Mouse (Mus musculus) embryonic facial prominence, embryonic 15.5 days (tissue): ENCODE data around the gene Zfand2a. TPM values are rescaled to one million over a fixed set of nuclear protein-coding genes. Genes with fewer than 3 reads are reported as not detected.

Experiments used
- ATAC-seq: fragments of 200-750 bp; cut with Nextera tagmentation; 2 replicates; pipeline ENCODE4 v1.8.0; 2017; ENCODE audit warnings: low read depth, moderate TSS enrichment; ENCODE audit not compliant: insufficient number of reproducible peaks, low FRiP score, low TSS enrichment
- H3K27ac ChIP-seq: fragments of 300-500 bp; sonication (generic); replicated peaks from 2 replicates; pipeline ENCODE4 v1.5.1; 2015; ENCODE audit warnings: mild to moderate bottlenecking, inconsistent platforms
- H3K27me3 ChIP-seq: fragments of 300-500 bp; sonication (generic); 2 replicates; pipeline ENCODE4 v1.6.1; 2015; ENCODE audit warnings: inconsistent platforms
- H3K36me3 ChIP-seq: fragments of 300-500 bp; sonication (generic); 2 replicates; pipeline ENCODE4 v1.6.1; 2015; ENCODE audit warnings: mild to moderate bottlenecking, inconsistent platforms
- H3K4me1 ChIP-seq: fragments of 300-500 bp; sonication (generic); 2 replicates; pipeline ENCODE4 v1.6.1; 2015; ENCODE audit warnings: inconsistent platforms
- H3K4me2 ChIP-seq: fragments of 300-500 bp; sonication (generic); replicated peaks from 2 replicates; pipeline ENCODE4 v1.6.1; 2015; ENCODE audit warnings: mild to moderate bottlenecking, inconsistent platforms
- H3K4me3 ChIP-seq: fragments of 300-500 bp; sonication (generic); replicated peaks from 2 replicates; pipeline ENCODE4 v1.5.1; 2015; ENCODE audit warnings: mild to moderate bottlenecking, inconsistent platforms
- H3K9ac ChIP-seq: fragments of 300-500 bp; sonication (generic); 2 replicates; pipeline ENCODE4 v1.6.1; 2015; ENCODE audit warnings: inconsistent platforms
- H3K9me3 ChIP-seq: fragments of 300-500 bp; sonication (generic); replicated peaks from 2 replicates; pipeline ENCODE4 v1.6.1; 2016; ENCODE audit warnings: inconsistent platforms
- WGBS: fragments of 180-500 bp; shearing (Covaris S2); methylation state at CpG from one replicate; pipeline ENCODE4 v1.1.7; 2015; 5-methylcytosine and 5-hydroxymethylcytosine counted together
- polyA plus RNA-seq: library from polyadenylated mRNA; unstranded; fragments of >200 nt; fragmentation: Nextera tagmentation; extraction: Ambion mirVana; gene quantifications from 2 replicates; pipeline ENCODE4 v1.2.1, GENCODE M21; 2015

The Zfand2a gene
- polyA plus RNA-seq, 1 experiment from 2014 or later: 14.6 TPM

DNA sequence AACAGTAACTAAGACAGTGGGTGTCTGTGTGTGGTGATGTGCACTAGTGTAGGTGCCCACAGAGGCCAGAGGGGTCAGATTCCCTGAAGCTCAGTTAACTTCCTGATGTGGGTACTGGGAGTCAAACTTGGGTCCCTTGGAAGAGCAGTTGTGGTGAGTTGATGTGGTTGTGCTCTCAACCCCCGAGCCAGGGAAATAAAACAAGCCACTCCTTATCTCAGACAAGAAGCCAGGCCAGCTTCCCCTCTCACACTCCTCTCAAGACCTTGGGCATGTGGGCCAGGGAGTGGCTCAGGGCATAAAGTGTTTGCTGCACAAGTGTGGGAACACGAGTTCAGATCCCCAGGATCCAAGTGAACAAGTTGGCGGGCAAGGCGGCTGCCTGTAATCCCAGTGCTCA, 17.5 kb downstream of the Zfand2a start:
- H3K4me3 ChIP-seq: no peak overlapping the region
- no peak overlapping the region for H3K9ac ChIP-seq
- no peaks in the 10 kb centered on the region for H3K27me3 ChIP-seq
- peaks cover 8% of the 10 kb centered on the region; the same call in 1 of the 2 replicates for H3K36me3 ChIP-seq
- H3K4me1 ChIP-seq: no peaks in the 10 kb centered on the region
- no peak overlapping the region for H3K4me2 ChIP-seq
- H3K27ac ChIP-seq: no peak overlapping the region
- no peak for ATAC-seq
- WGBS: 67% methylated on average over 4 of the region's 4 CpGs
- H3K9me3 ChIP-seq: no peaks in the 10 kb centered on the region

DNA sequence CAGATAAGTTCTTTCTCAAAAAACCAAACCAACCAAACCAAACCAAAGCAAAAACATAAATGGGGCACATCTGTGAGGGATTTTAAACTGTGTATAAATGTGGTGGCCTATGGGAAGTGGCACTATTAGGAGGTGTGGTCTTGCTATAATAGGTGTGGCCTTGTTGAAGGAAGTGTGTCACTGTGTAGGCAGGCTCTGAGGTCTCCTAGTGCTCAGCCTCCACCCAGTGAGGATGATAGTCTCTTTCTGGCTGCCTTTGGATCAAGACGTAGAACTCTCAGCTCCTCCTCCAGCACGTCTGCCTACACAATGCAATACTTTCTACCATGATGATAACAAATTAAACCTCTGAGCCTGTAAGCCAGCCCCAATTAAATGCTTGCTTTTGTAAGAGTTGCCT, 18.0 kb downstream of the Zfand2a start:
- H3K36me3 ChIP-seq: peaks cover 4% of the 10 kb centered on the region; the same call in 1 of the 2 replicates
- no peak overlapping the region for H3K4me2 ChIP-seq
- WGBS: 59% methylated on average over 2 of the region's 2 CpGs
- no peaks in the 10 kb centered on the region for H3K27me3 ChIP-seq
- H3K27ac ChIP-seq: no peak overlapping the region
- no peak overlapping the region for H3K4me3 ChIP-seq
- ATAC-seq: no peak
- no peak overlapping the region for H3K9ac ChIP-seq
- no peaks in the 10 kb centered on the region for H3K4me1 ChIP-seq
- no peaks in the 10 kb centered on the region for H3K9me3 ChIP-seq

DNA sequence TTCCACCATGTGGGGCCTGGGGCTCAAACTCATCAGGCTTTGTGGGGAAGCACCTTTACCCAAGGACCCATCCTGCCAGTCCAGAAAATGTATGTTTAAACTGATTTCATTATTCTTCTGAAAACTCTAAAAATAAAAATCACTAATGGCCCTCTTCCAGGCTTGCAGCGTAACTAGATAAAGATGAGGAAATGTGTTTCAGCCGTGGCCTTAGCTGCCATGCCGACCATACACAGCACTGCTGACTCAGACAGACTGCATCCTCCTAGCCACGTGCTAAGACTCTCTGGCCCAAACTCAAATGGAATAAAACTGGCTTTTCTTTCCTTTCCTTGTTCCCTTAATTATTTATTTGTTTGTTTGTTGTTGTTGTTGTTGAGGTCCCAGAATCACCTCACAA, 19.5 kb downstream of the Zfand2a start:
- Histone ChIP-seq H3K4me1 (peaks cover 8% of the 10 kb centered on the region), H3K4me3 (no peak overlapping the region), H3K36me3 (no peaks in the 10 kb centered on the region), H3K4me2 (no peak overlapping the region), H3K27ac (no peak overlapping the region), H3K9me3 (no peaks in the 10 kb centered on the region), H3K9ac (no peak overlapping the region), H3K27me3 (no peaks in the 10 kb centered on the region)
- 60% methylated on average over 4 of the region's 4 CpGs for WGBS
- ATAC-seq: no peak

DNA sequence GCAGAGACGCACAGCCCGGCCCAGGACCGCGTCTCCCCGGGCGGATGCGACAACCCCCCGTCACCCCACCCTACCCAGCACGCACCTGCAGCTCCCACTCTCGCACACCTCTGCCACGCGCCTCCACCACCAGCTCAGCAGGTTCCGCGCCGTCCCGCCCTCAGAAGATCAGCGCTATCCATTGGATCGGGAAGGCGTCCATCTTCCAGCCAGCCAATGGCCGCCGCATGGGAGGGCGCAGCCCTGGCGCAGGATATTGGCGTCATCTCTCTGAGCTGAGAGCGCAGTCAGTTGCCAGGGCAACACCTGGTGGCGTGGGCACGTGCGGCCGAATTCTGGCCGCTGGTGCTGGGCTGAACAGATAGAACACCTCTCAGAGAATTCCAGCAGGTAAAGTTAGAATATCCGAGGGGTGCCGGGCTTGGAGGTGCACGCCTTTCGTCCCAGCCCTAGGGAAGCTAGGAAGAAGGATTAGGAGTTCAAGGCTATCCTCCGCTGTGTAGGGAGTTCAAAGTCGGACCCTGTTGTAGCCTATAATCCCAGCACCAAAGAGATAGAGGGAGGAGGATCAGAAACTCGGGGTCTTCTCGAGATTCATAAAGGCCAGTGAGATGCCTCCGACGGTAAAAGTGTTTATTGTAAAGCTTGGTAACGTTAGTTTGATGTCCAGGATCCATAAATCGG, 23.8 kb downstream of the Zfand2a start, which contains the start of gene 3110082I17Rik:
TSS of gene 3110082I17Rik (minus strand) at position 144 of the 684 bp plus-strand sequence.
- no peaks in the 10 kb centered on the region for H3K36me3 ChIP-seq
- H3K9me3 ChIP-seq: no peaks in the 10 kb centered on the region
- peak within 1 kb of the TSS; percentile 70 for H3K4me3 ChIP-seq
- H3K4me2 ChIP-seq: peak within 1 kb of the TSS; percentile 68
- WGBS: 3% methylated on average over 42 of the region's 42 CpGs
- no peak within 1 kb of the TSS for H3K27ac ChIP-seq
- peaks cover 17% of the 10 kb centered on the region for H3K4me1 ChIP-seq
- H3K9ac ChIP-seq: peak within 1 kb of the TSS; percentile 37
- H3K27me3 ChIP-seq: no peaks in the 10 kb centered on the region
- ATAC-seq: peak; percentile 97

DNA sequence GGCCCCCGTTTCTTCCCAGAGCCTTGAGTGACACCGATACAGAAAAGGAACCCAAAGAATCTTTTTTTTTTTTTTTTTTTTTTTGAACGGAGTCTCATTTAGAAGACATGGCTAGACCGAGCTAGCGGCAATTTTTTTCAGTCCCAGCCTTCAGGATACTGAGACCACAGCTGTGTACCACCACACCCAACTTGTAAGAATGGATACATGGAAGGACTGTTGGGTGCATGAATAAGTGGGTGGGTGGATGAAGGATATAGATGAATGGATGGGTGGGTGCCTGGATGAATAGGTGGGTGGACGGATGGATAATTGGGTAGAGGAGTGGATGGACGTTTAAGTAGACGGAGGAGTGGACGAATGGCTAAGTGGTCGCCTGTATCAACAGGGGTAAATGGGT, 24.4 kb downstream of the Zfand2a start:
- ATAC-seq: no peak; the same call in 1 of the 2 replicates
- peak overlapping the region; percentile 68 for H3K4me2 ChIP-seq
- H3K4me3 ChIP-seq: peak overlapping the region; percentile 70
- no peaks in the 10 kb centered on the region for H3K36me3 ChIP-seq
- H3K9me3 ChIP-seq: no peaks in the 10 kb centered on the region
- 9% methylated on average over 10 of the region's 10 CpGs for WGBS
- no peak overlapping the region for H3K27ac ChIP-seq
- peaks cover 17% of the 10 kb centered on the region for H3K4me1 ChIP-seq
- no peaks in the 10 kb centered on the region for H3K27me3 ChIP-seq
- peak overlapping the region; percentile 37; the same call in 1 of the 2 replicates for H3K9ac ChIP-seq

DNA sequence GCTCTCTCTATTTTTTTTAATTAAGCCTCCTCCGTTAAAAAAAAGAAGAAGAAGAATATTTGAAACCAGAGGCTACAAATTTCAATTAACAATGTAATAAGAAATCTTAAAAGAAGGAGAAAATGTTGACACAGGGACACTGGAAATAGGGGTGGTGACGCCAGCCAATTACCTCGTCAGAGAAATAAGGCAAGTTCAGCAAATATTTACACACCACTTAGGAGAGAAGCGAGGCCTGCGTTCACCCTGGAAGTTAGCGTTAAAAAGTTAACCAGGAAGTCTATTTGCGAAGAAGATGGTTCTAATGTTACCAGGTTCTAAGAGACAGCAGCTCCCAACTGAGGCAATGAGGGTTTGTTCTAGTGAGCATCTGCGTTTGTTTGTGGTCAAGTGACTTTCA, 27.1 kb downstream of the Zfand2a start:
- Histone ChIP-seq H3K36me3 (no peaks in the 10 kb centered on the region), H3K9ac (no peak overlapping the region), H3K9me3 (no peaks in the 10 kb centered on the region), H3K4me2 (no peak overlapping the region), H3K4me1 (peaks cover 17% of the 10 kb centered on the region), H3K27ac (no peak overlapping the region), H3K27me3 (no peaks in the 10 kb centered on the region), H3K4me3 (no peak overlapping the region)
- no peak for ATAC-seq
- 77% methylated on average over 8 of the region's 8 CpGs for WGBS

DNA sequence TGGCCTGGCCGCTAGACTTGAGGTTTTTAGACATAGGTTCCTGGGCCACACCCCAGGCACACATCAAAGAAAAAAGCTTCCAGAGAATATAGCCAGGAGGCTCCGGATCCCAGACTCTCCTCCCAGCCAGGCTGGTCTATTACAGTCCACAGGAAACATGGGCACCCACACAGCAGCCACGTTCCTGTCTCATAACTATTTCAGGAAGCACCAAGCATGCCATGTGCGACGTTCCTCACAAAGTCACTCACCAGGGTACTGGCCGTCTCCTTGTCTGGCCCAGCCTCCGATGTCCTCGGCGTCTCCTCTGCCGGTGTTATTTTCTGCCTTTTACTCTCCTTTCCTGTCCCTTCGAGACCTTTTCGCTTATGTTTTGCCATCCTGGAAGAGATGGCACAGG, 29.2 kb downstream of the Zfand2a start:
- Histone ChIP-seq H3K4me1 (peaks cover 11% of the 10 kb centered on the region), H3K4me3 (no peak overlapping the region), H3K4me2 (no peak overlapping the region), H3K27me3 (no peaks in the 10 kb centered on the region), H3K9ac (no peak overlapping the region), H3K27ac (no peak overlapping the region), H3K9me3 (no peaks in the 10 kb centered on the region), H3K36me3 (no peaks in the 10 kb centered on the region)
- no peak for ATAC-seq
- WGBS: 86% methylated on average over 12 of the region's 12 CpGs

DNA sequence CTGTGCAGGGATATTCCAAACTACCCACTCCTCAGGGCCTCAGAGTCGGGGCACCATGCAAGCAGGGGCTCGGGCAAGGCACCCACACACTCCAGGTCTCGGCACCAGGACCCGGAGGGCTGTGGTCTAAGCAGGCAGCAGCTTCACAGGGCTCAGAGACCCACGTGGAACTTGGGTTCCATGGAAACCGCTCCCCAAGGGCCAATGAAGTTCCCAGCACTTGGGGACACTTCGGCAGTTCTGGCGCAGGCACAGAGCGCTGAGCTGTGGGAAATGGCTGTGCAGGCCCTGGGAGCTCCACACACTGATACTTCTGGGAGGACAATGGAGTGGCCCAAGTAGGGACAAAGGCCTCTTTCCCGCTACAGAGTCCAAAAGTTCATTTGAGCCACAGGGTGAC, 31.3 kb downstream of the Zfand2a start:
- H3K27ac ChIP-seq: no peak overlapping the region
- H3K9me3 ChIP-seq: no peaks in the 10 kb centered on the region
- no peaks in the 10 kb centered on the region for H3K27me3 ChIP-seq
- WGBS: 93% methylated on average over 10 of the region's 10 CpGs
- H3K4me2 ChIP-seq: no peak overlapping the region
- no peaks in the 10 kb centered on the region for H3K36me3 ChIP-seq
- no peak for ATAC-seq
- H3K9ac ChIP-seq: no peak overlapping the region
- H3K4me1 ChIP-seq: peaks cover 12% of the 10 kb centered on the region
- H3K4me3 ChIP-seq: no peak overlapping the region

DNA sequence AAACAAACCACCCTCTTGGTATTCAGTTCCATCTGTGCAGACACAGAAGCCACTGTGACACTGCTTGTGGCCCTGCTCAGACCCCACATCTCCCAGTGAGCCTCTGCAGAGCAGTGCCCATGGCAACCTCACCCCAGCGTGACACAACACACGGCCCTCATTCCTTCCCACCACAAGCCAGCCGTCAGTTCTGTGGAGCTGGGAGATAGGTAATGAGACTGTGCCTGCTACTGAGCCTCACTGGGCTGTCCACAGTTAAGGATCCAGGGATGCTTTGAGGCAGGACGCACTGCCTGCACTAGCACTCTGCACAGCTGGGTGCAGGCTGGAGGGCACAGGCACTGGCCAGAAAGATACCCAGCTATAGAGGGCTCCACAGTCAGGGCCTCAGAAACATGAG, 34.4 kb downstream of the Zfand2a start:
- Histone ChIP-seq H3K4me3 (no peak overlapping the region), H3K4me2 (no peak overlapping the region), H3K9ac (no peak overlapping the region), H3K9me3 (no peaks in the 10 kb centered on the region), H3K36me3 (no peaks in the 10 kb centered on the region), H3K4me1 (peaks cover 12% of the 10 kb centered on the region), H3K27me3 (no peaks in the 10 kb centered on the region), H3K27ac (0 out of 2 replicates have a peak overlapping the region, but pooled peaks have one; percentile 39)
- WGBS: 43% methylated on average over 4 of the region's 4 CpGs
- no peak for ATAC-seq

DNA sequence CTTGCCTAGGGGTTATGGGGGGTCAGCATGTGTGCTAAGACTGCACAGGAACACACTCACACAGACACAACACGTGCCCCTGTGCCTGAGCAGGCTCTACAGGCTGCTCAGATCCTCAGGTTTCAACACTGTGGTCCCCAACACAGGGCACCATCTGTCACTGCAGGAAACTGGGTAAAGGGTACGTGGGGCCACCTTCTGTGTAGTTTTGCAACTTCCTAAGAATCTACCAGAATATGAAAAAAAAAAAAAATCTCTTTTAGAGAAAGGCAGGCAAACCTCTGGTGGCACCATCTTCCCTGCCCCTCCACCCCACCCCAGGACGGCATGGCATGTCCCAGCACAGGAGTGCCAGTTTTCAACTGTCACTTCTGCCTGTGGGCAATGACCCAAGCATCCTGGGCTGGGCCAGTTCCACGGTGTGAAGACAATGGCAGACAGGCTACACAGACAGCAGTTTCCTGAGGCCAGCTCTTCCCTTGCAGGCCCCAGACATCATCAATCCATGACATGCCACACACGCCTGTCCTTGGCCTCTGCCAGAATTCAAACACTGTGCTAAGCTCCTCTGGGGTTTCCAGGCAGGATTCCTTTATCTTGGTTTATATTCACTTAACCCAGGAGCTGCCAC, 35.1 kb downstream of the Zfand2a start:
- H3K27ac ChIP-seq: 0 out of 2 replicates have a peak overlapping the region, but pooled peaks have one; percentile 39
- no peak for ATAC-seq
- no peak overlapping the region for H3K9ac ChIP-seq
- peaks cover 12% of the 10 kb centered on the region for H3K4me1 ChIP-seq
- H3K9me3 ChIP-seq: no peaks in the 10 kb centered on the region
- no peaks in the 10 kb centered on the region for H3K36me3 ChIP-seq
- H3K27me3 ChIP-seq: no peaks in the 10 kb centered on the region
- WGBS: 47% methylated on average over 5 of the region's 5 CpGs
- H3K4me3 ChIP-seq: no peak overlapping the region
- H3K4me2 ChIP-seq: no peak overlapping the region

DNA sequence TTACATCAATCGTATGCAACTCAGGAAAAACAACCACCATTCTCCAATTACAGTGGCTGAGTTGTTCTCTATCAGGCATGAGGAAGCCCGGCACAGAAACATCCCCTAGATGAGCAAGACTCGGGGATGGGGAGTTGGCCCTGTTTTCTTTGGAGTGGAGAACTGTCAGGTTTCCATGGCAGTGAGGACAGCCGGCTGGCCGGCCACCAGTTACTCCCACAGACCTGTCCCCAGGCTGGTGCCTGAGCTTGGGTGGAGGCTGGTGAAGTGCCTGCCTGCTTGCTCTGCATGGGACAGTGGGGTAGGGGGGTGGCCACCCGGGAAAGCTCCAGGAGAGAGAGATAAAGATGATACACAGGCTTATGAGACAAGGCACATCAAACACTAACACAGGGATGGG, 36.3 kb downstream of the Zfand2a start:
- no peak for ATAC-seq

More for the DNA sequence above, 36.3 kb downstream of the Zfand2a start:
- no peaks in the 10 kb centered on the region for H3K27me3 ChIP-seq
- peaks cover 14% of the 10 kb centered on the region for H3K4me1 ChIP-seq
- no peak overlapping the region for H3K4me3 ChIP-seq
- no peak overlapping the region; the same call in 1 of the 2 replicates for H3K9ac ChIP-seq
- no peaks in the 10 kb centered on the region for H3K9me3 ChIP-seq
- 77% methylated on average over 6 of the region's 6 CpGs for WGBS
- no peak overlapping the region for H3K4me2 ChIP-seq
- no peak overlapping the region for H3K27ac ChIP-seq
- no peaks in the 10 kb centered on the region for H3K36me3 ChIP-seq
